Mouse (Mus musculus) left cerebral cortex, postnatal 4 days (tissue): ENCODE measurements around the gene Zfp553. TPM values are rescaled to one million over a fixed set of nuclear protein-coding genes. Genes with fewer than 3 reads are reported as not detected.
"Not testable (repeated sequence)": the region's sequence is repeated elsewhere in the genome, so short reads cannot be mapped to it uniquely, and the experiment has no call there.

Source experiments
- DNase-seq: peaks from one replicate; pipeline ENCODE4 v3.0.0-alpha.2; 2022
- intact Hi-C: fragments of 180-260 bp; cut with DNase I; formaldehyde crosslinking; loops from one replicate; pipeline ENCODE4 v1.15.1; 2025
- total RNA-seq, 2 experiments: library from RNA; stranded (reverse); gene quantifications; 2 replicates each; pipeline ENCODE4 v1.2.3; 2021

The Zfp553 gene
- total RNA-seq, 2 experiments from 2014 or later = 28.4 to 28.8 TPM

DNA sequence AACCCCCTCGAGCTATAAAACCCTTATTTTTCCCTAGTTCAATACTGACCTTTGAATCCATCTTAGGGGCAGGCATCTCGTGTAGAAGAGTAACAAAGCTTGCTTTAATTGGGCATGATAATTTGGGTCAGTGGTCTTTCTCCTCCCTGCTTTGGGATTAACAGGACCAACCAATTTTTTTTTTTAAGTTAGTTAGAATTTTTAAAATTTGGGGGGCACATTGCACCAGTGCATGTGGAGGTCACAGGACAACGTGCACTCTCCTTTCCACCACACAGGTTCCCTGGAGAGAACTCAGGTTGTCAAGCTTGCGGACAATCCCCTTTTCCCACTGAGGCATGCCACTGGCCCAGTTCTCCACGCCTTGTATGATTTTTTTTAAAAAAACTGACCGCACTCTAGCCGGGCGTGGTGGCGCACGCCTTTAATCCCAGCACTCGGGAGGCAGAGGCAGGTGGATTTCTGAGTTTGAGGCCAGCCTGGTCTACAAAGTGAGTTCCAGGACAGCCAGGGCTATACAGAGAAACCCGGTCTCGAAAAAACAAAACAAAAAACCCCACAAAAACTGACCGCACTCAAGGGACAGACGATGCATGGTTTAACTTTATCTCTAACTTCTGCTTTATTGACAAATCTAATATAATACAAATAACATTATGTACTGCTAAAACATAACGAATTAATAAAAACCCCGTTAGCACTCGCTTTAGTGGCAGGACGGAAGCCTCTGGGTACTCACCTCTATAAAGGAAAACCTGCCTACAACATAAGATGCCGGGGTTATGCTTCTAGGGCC lies 837 bp upstream of the Zfp553 start:
- DNase-seq = no peak
- intact Hi-C loops = no loop called here

DNA sequence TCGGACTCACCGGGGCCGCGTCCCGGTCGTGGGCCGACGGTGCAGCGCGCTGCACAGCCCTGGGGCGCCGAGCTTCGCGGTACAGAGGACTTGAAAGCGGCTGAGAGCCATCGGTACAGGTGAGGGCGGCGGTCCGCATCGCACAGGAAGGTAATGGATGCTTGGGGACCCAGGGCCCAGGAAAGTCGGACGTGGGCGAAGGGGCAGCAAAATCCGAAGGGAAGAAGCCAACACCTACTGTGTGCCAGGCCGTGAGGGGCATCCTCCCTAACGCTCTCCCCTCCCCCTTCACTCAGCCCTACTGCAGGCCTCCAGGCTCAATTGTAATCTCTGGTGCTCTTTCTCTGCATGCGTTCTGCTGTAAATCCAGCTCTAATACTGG lies 498 bp downstream of the Zfp553 start:
- intact Hi-C loops = no loop called here
- peak; percentile 42 for DNase-seq

DNA sequence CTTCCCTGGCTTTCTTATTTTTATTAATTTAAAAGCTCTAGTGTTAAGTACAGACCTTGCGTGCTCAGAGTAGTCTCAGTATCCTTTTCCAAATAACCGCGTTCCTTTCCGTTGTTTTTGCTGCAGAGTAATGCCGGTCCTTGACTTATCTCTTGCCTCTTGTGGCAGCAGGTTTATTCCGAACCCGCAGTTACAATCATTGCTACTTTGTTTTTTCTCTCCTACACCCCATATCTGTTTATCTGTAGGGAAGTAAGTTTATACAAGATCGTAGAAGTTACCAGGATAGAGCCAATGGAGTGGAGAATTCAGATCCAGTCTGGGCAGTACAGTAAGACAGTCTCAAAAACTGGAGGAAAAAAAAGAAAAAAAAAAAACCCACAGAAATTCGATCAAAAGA lies 904 bp downstream of the Zfp553 start:
- intact Hi-C loops = no loop called here
- DNase-seq = no peak

DNA sequence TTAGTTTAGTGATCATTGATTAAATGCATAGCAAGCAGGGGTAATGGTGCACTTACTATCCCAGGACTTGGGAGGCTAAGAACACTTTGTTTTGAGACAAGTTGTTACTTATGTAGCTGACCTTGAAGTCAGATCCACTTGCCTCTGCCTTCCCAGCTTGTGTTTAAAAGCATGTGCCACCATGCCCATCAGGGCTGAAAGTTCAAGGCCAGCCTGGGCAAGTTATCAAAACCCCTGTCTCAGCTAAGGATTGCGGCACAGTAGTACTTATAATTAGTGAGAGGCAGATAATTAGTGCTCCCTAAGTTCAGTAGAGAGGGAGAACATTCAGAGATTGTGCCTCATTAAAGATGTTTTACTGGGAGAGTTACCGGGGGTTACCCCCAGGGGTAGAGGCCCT lies 1.9 kb downstream of the Zfp553 start:
- intact Hi-C loops = no loop called here
- DNase-seq = no peak

DNA sequence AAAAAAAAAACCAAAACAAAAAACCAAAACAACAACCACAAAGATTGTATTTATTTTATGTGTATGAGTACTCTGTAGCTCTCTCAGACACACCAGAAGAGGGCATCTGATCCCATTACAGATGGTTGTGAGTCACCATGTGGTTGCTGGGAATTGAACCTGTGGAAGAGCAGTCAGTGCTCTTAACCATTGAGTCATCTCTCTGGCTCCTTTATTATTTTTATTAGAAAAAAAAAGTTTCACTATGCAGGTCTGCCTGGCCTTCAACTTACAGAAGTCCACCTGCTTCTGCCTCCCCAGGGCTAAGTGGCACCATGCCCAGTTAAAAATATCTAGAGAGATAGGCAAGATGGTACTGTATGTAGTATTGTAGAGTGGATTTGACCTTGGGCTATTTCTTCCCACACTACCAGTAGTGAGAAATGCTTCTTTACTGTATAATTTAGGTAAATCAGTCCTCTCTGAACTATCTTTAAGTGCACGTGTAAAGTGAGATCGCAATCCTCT lies 10.6 kb downstream of the Zfp553 start:
- intact Hi-C loops = no loop called here
- no peak for DNase-seq

DNA sequence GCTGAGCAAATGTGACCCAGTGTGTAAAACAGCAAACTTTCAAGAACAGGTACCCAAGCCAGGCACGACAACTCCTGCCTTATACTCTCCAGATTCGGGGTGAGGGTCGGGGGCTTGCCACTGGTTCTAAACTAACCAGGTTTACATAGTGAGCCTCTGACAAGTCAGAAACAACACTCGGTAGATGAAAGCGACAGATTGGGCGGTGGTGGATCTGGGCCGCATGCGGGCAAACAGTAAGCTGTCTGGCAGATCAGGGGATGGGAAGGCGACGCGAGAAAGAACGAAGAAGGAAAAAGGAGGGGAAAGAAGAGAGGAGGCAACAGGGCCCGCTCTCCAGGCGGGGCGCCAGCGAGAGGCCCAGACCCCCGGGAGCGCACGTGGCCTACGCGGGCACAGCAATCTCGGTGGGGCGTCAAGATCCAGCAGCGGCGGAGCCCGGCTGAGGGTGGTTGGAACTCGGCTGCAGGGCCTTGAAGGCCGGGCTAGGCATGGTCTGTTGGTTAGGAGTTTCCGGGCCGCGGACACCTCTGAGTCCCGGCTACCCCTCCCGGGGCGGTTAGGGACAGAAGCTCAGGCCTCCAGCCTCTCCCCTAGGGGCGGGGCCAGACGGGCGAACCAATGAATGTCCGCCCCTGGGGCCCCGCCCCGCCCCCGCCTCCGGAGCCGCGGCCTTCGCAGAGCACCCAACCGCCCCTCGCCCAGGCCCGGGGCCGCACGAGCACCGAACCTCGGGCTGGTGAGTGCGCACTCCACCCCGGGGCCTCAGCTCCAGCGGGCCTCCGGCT lies 11.2 kb downstream of the Zfp553 start, which contains the start of gene Zfp771:
Zfp771 (plus strand) TSS at position 405 of the 788 bp plus-strand sequence.
- intact Hi-C loops = no loop called here

DNA sequence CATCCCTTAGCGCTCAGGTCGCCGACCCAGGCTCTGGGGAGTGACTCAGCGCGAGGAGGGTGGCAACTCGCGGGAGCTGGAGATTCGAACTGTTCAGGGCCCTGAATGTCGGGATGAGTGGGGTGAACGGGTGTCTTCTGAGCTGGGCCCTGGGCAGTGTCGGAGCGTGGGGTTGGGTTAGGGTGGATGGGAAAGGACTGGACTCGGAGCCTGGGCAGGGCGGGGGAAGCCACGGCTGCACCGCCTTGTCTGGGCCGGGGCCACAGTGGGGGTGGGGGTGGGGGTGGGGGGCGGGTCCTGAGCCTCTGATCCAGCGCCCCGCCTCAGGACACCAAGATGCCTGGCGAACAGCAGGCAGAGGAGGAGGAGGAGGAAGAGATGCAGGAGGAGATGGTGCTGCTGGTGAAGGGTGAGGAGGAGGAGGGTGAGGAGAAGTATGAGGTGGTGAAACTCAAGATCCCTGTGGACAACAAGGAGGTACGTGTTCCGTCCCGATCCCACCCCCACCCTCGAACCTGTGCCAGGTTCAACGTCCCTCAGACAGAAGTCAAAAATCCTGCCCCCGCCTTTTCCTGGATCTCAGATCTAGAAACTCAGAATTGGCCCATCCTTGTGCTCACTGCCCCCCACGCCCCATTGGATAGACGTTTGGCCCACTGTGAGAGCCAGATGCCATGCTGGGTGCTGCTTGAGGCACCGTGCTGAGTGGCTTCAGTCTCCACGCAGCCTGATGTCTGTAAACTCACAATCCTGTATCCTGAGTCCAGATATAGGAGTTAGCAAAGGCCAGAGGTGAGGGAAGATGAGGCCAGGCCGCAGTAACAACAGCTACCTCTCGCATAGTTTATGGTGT lies 12.0 kb downstream of the Zfp553 start:
- intact Hi-C loops = no loop called here
- peak; percentile 49 for DNase-seq

More for the DNA sequence above, 11.2 kb downstream of the Zfp553 start, which contains the start of gene Zfp771:
- peak; percentile 98 for DNase-seq

DNA sequence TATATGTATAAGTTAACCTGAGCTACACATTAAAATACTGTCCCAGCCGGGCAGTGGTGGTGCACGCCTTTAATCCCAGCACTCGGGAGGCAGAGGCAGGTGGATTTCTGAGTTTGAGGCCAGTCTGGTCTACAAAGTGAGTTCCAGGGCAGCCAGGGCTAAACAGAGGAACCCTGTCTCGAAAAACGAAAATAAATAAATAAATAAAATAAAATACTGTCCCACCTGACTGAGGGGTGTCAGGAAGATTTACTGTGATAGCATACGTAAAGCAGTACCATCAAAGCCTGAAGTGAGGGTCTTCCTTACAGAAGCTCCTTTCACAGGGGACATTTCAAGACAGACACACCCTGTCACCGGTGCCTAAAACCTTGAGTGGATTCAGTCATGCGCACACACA lies 17.6 kb downstream of the Zfp553 start:
- intact Hi-C loops, DNase-seq: not testable (repeated sequence)

DNA sequence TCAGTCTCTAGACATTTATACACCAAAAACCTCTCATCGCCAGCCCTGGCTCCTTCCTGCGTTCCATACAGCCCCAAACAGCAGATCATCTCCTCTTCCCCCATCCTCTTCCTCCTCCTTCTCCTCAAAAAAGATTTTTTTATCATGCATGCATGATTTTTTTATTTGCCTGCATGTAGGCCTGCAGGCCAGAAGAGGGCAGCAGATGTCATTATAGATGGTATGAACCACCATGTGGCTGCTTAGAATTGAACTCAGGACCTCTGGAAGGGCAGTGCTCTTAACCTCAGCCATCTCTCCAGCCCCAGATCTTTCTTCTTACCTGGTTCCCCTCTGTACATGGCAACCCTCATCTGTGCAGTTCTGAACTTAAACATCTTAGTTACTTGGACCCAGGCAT lies 19.6 kb downstream of the Zfp553 start:
- no peak for DNase-seq
- intact Hi-C loops = no loop called here

DNA sequence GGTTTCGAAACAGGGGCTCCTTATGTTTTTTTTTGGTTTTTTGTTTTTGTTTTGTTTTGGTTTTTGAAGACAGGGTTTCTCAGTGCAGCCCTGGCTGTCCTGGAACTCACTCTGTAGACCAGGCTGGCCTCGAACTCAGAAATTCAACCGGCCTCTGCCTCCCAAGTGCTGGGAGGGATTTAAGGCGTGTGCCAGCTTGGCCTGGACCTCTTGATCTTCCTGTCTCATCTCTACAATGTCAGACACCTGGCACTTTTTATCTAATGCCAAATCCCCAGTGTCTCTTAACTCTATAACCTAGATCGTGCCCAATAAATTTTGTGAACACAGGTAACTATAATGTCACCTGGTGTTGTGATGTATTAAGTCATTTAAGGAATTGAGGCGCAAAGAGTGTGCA lies 20.5 kb downstream of the Zfp553 start:
- DNase-seq = no peak
- intact Hi-C loops = no loop called here

DNA sequence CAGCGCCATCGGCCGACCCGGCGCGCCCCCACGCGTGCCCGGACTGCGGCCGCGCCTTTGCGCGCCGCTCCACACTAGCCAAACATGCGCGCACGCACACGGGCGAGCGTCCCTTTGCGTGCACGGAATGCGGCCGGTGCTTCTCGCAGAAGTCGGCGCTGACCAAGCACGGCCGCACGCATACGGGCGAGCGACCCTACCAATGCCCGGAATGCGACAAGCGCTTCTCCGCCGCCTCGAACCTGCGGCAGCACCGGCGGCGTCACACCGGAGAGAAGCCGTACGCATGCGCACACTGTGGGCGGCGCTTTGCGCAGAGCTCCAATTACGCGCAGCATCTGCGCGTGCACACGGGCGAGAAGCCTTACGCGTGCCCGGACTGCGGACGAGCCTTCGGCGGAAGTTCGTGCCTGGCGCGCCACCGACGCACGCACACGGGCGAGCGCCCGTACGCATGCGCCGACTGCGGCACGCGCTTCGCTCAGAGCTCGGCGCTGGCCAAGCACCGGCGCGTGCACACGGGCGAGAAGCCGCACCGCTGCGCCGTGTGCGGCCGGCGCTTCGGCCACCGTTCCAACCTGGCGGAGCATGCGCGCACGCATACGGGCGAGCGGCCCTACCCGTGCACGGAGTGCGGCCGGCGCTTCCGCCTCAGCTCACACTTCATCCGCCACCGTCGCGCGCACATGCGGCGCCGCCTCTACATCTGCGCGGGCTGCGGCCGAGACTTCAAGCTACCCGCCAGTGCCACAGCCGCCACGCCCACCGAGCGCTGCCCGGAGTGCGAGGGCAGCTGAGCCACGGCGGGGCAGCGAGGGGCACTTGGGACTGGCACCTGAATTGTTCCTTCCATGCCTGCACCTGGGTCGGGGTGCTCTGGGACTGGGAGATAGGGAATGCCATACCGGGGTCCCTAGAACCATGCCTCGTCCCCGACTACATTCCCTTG lies 21.2 kb downstream of the Zfp553 start:
- peak; percentile 98 for DNase-seq
- intact Hi-C loops = no loop called here

DNA sequence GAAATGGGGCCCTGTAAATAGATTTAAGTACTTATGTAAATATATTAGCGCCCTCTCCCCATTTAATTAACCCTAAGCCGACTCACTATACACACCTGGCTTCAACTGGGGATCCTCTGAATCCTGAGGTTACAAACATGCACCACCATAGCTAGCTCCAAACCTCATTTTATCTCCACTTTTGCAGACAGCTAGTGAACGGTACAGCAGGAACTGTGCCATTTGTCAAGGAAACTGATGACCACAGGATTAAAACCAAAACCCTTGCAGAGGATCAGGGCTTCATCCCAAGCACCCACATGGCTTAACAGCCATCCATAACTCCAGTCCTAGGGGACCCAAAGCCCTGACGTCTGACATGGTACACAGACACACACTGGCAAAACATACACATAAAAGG lies 22.1 kb downstream of the Zfp553 start:
- no peak for DNase-seq
- intact Hi-C loops = no loop called here

DNA sequence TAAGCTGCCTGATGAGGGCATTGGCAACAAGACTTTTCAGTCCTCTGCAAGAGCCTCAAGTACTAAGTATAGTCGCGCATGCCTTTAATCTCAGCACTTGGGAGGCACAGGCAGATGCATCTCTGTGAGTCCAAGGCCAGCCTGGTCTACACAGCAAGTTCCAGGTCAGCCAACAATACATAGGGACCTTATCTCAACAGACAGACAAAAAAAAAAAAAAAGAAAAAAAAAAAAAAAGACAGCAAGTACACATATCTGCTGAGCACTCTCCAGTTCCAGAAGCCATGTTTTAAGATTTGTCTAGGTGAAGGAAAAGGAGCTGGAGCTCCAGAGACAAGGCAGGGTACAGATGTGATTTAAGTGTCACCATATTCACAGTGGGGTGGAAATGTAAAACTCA lies 23.1 kb downstream of the Zfp553 start:
- DNase-seq = no peak
- intact Hi-C loops = no loop called here

DNA sequence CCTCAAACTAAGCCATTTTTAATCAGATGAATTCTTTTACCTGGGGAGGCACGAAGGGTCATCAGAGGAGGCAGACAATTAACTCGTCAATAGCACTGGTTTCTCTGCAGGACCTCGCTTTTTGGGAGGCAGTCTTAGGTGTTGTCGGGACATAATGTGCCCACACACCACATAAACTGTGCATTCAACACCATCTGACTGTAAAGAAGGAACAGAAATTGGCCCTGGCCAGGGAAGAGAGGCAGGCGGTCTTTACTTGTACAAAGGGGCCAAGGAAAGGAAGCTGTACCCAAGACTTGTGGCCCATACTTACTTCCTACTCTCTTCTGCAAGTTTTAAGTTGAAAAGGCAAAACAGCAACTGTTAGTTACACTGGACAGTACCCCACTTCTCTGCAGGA lies 23.7 kb downstream of the Zfp553 start:
- intact Hi-C loops = no loop called here

DNA sequence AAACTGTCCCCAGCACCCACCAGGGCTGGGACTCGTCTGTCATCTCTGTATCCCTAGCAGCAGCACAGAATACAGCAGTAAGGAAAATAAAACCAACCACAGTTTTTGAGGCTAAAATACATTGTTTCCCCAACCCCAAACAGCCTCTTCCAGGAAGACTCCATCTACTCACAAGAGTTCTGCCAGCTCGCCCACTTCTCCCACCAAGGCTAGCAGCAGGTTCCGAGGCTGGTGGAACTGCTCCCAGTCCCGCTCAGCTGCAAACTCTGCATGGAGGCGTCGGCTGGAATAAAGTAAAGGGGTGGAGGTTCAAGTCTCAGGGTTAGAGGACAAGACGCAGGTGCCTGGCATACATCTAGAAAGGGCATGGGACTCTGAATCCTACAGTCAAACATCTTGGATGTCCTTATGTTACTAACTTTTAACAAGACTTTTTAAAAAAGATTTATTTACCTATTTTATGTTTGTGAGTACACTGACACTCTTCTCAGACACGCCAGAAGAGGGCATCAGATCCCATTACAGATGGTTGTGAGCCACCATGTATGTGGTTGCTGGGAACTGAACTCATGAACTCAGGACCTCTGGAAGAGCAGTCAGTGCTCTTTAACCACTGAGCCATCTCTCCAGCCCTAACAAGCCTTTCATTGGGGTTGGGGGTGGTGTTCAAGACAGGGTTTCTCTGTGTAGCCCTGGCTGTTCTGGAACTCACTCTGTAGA lies 26.5 kb downstream of the Zfp553 start:
- DNase-seq = no peak
- intact Hi-C loops = no loop called here

More for the DNA sequence above, 23.7 kb downstream of the Zfp553 start:
- DNase-seq = no peak

DNA sequence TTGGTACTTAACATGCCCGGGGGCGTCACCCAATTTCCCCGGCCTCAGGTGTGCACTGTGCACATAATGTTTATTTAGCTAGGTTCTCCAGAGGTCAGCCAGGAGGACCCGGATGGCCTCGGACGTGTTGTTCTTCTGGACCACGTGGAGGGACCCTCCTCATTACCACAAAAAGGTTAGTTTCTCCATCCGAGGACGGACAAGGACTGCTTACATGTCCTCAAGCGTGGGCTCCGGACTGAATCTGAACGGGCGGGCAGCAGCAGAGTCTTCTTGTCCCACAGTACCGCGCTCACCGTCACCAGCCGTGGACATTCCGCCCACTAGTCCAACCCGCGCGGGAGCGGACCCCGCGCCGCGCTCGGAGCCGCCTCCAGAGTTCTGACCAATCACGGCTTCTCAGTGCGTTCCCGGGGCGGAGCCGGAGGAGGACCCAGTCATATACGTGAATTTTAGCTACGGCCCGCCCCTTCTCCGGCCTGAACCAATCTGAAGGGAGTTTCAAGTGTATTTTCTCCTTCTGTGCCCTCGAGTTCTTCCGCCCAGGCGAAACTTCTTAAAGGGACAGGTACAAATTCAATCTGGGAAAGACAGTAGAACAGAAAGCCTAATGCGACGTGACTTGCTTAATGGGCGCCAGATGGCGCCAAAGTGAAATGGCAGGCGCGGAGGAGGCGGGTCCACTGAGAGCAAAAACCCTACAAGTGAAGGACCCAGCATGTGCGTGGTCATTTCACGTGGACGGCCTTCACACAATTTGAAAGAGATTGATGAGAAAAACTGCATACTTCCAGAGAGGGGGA lies 27.6 kb downstream of the Zfp553 start, which contains the start of gene Dctpp1:
Dctpp1 (minus strand) TSS at position 401 of the 803 bp plus-strand sequence.
- intact Hi-C loops = no loop called here
- DNase-seq = peak; percentile 98

DNA sequence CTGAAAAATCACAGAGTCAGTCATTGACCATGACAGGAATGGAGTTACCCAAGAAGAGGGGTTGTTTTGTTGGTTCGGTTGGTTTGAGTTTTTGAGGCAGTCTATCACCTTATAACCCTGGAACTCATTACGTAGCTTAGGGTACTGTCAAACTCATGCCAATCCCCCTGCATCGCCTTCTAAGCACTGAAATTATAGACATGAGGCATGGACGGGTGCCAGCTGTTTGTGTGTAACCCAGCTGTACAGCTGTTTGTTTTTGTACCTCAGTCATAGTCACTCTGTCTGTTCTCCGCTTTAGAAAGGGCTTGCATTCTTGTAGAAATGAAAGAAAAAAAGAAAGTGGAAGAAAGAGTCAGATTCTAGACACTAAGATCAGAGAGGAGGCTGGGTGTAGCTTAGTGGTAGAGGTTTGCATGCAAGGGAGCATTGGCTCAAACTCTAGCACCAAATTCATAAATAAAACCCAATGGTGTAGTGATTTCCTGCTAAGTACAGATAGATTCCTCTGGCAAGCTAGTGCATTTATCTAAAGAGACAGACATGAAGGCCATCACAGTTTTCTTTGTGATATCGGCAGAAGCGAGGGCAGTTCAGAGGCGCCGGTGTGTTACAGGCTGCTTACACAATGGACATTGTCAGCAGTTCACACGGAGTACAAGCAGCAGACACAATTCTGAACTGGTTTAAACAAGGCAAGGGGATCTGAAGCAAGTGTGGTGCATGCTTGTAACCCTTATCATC lies 29.5 kb downstream of the Zfp553 start:
- intact Hi-C loops = no loop called here
- DNase-seq = no peak
